Mouse (Mus musculus) midbrain, embryonic 13.5 days (tissue): Measurements from ENCODE around the gene Hspg2. TPM values are rescaled to one million over a fixed set of nuclear protein-coding genes. Genes with fewer than 3 reads are reported as not detected.

Experiments
- ATAC-seq: fragments of 200-750 bp; cut with Nextera tagmentation; 2 replicates; pipeline ENCODE4 v1.8.0; 2017; ENCODE audit warnings: mild to moderate bottlenecking, moderate TSS enrichment, moderate library complexity
- H3K27ac ChIP-seq: fragments of 300-500 bp; sonication (generic); 2 replicates; pipeline ENCODE4 v1.5.1; 2015; ENCODE audit warnings: inconsistent platforms, mild to moderate bottlenecking, moderate library complexity
- H3K27me3 ChIP-seq: fragments of 300-500 bp; sonication (generic); 2 replicates; pipeline ENCODE4 v1.6.1; 2015; ENCODE audit warnings: mild to moderate bottlenecking, inconsistent platforms
- H3K36me3 ChIP-seq: fragments of 300-500 bp; sonication (generic); 2 replicates; pipeline ENCODE4 v1.6.1; 2015; ENCODE audit warnings: mild to moderate bottlenecking, inconsistent platforms
- H3K4me1 ChIP-seq: fragments of 300-500 bp; sonication (generic); replicated peaks from 2 replicates; pipeline ENCODE4 v1.6.1; 2015; ENCODE audit warnings: inconsistent platforms
- H3K4me2 ChIP-seq: fragments of 300-500 bp; sonication (generic); replicated peaks from 2 replicates; pipeline ENCODE4 v1.6.1; 2015; ENCODE audit warnings: moderate library complexity, mild to moderate bottlenecking, inconsistent platforms
- H3K4me3 ChIP-seq: fragments of 300-500 bp; sonication (generic); replicated peaks from 2 replicates; pipeline ENCODE4 v1.5.1; 2015; ENCODE audit warnings: mild to moderate bottlenecking, inconsistent platforms
- H3K9ac ChIP-seq: fragments of 300-500 bp; sonication (generic); replicated peaks from 2 replicates; pipeline ENCODE4 v1.6.1; 2015; ENCODE audit warnings: mild to moderate bottlenecking, inconsistent platforms
- H3K9me3 ChIP-seq: fragments of 300-500 bp; sonication (generic); 2 replicates; pipeline ENCODE4 v1.6.1; 2016; ENCODE audit warnings: mild to moderate bottlenecking, inconsistent platforms
- WGBS: fragments of 180-500 bp; shearing (Covaris S2); methylation state at CpG from one replicate; pipeline ENCODE4 v1.1.7; 2015; 5-methylcytosine and 5-hydroxymethylcytosine counted together
- polyA plus RNA-seq: library from polyadenylated mRNA; unstranded; fragments of >200 nt; fragmentation: Nextera tagmentation; extraction: Ambion mirVana; gene quantifications from 2 replicates; pipeline ENCODE4 v1.2.1, GENCODE M21; 2015

Gene Hspg2
- polyA plus RNA-seq, 1 experiment from 2014 or later, result 5.0 TPM

GRCm38 (mm10) chr4:137517989-137518691 lies 49.6 kb downstream of the Hspg2 start:
- Histone ChIP-seq H3K4me2 (no peak overlapping the region), H3K27ac (no peak overlapping the region), H3K9me3 (no peaks in the 10 kb centered on the region), H3K4me3 (no peak overlapping the region), H3K4me1 (no peaks in the 10 kb centered on the region), H3K36me3 (0 out of 2 replicates have a peak, but pooled peaks cover 6% of the 10 kb centered on the region), H3K9ac (no peak overlapping the region), H3K27me3 (no peaks in the 10 kb centered on the region)
- ATAC-seq, result no peak
- WGBS, result 85% methylated on average over 36 of the region's 36 CpGs

GRCm38 (mm10) chr4:137518746-137519145 lies 50.2 kb downstream of the Hspg2 start:
- WGBS, result 86% methylated on average over 14 of the region's 14 CpGs
- no peaks in the 10 kb centered on the region for H3K4me1 ChIP-seq

GRCm38 (mm10) chr4:137520346-137520745 lies 51.8 kb downstream of the Hspg2 start:
- H3K4me1 ChIP-seq, result no peaks in the 10 kb centered on the region
- H3K4me3 ChIP-seq, result no peak overlapping the region
- no peak overlapping the region for H3K9ac ChIP-seq
- no peak for ATAC-seq
- H3K27me3 ChIP-seq, result no peaks in the 10 kb centered on the region
- H3K4me2 ChIP-seq, result no peak overlapping the region
- no peak overlapping the region for H3K27ac ChIP-seq
- H3K9me3 ChIP-seq, result no peaks in the 10 kb centered on the region
- H3K36me3 ChIP-seq, result 0 out of 2 replicates have a peak, but pooled peaks cover 6% of the 10 kb centered on the region
- 90% methylated on average over 5 of the region's 5 CpGs for WGBS

More at GRCm38 (mm10) chr4:137518746-137519145, 50.2 kb downstream of the Hspg2 start:
- Histone ChIP-seq H3K27ac (no peak overlapping the region), H3K9ac (no peak overlapping the region), H3K27me3 (no peaks in the 10 kb centered on the region), H3K36me3 (0 out of 2 replicates have a peak, but pooled peaks cover 6% of the 10 kb centered on the region), H3K4me2 (no peak overlapping the region), H3K9me3 (no peaks in the 10 kb centered on the region), H3K4me3 (no peak overlapping the region)
- ATAC-seq, result no peak

- Histone ChIP-seq H3K4me3 (no peak overlapping the region), H3K9me3 (no peaks in the 10 kb centered on the region), H3K27me3 (no peaks in the 10 kb centered on the region), H3K4me1 (no peaks in the 10 kb centered on the region), H3K27ac (no peak overlapping the region), H3K4me2 (no peak overlapping the region), H3K36me3 (0 out of 2 replicates have a peak, but pooled peaks cover 6% of the 10 kb centered on the region), H3K9ac (no peak overlapping the region)
- 87% methylated on average over 11 of the region's 11 CpGs for WGBS
- no peak for ATAC-seq
These were observed 53.4 kb downstream of the Hspg2 start for GRCm38 (mm10) chr4:137521966-137522365.

- Histone ChIP-seq H3K27ac (no peak overlapping the region), H3K27me3 (no peaks in the 10 kb centered on the region), H3K4me1 (no peaks in the 10 kb centered on the region), H3K9me3 (no peaks in the 10 kb centered on the region), H3K4me3 (no peak overlapping the region), H3K9ac (no peak overlapping the region), H3K4me2 (no peak overlapping the region), H3K36me3 (0 out of 2 replicates have a peak, but pooled peaks cover 6% of the 10 kb centered on the region)
- no peak for ATAC-seq
- 100% methylated on average over 1 of the region's 1 CpGs for WGBS
These were observed 56.9 kb downstream of the Hspg2 start for GRCm38 (mm10) chr4:137525426-137525825.

- Histone ChIP-seq H3K27me3 (no peaks in the 10 kb centered on the region), H3K36me3 (0 out of 2 replicates have a peak, but pooled peaks cover 5% of the 10 kb centered on the region), H3K4me3 (no peak overlapping the region), H3K4me1 (no peaks in the 10 kb centered on the region), H3K9ac (no peak overlapping the region), H3K27ac (no peak overlapping the region), H3K4me2 (no peak overlapping the region), H3K9me3 (no peaks in the 10 kb centered on the region)
- no peak for ATAC-seq
- 78% methylated on average over 4 of the region's 4 CpGs for WGBS
These were observed 58.8 kb downstream of the Hspg2 start for GRCm38 (mm10) chr4:137527368-137527767.

- Histone ChIP-seq H3K9me3 (no peaks in the 10 kb centered on the region), H3K27ac (no peak overlapping the region), H3K4me3 (no peak overlapping the region), H3K27me3 (no peaks in the 10 kb centered on the region), H3K4me2 (no peak overlapping the region), H3K36me3 (0 out of 2 replicates have a peak, but pooled peaks cover under 1% of the 10 kb centered on the region), H3K9ac (no peak overlapping the region), H3K4me1 (no peaks in the 10 kb centered on the region)
- ATAC-seq, result no peak
- WGBS, result 87% methylated on average over 6 of the region's 6 CpGs
These were observed 59.3 kb downstream of the Hspg2 start for GRCm38 (mm10) chr4:137527872-137528271.

- ATAC-seq, result no peak
- Histone ChIP-seq H3K27ac (no peak overlapping the region), H3K9ac (no peak overlapping the region), H3K4me2 (no peak overlapping the region), H3K4me1 (no peaks in the 10 kb centered on the region), H3K4me3 (no peak overlapping the region), H3K9me3 (no peaks in the 10 kb centered on the region), H3K27me3 (no peaks in the 10 kb centered on the region), H3K36me3 (0 out of 2 replicates have a peak, but pooled peaks cover 7% of the 10 kb centered on the region)
- 74% methylated on average over 14 of the region's 14 CpGs for whole genome bisulfite sequencing
These were observed 71.8 kb downstream of the Hspg2 start for GRCm38 (mm10) chr4:137540356-137540755.

GRCm38 (mm10) chr4:137542968-137543367 lies 74.4 kb downstream of the Hspg2 start:
- WGBS, result 93% methylated on average over 10 of the region's 10 CpGs
- no peak overlapping the region for H3K4me3 ChIP-seq
- H3K27me3 ChIP-seq, result no peaks in the 10 kb centered on the region
- no peaks in the 10 kb centered on the region for H3K9me3 ChIP-seq
- no peak overlapping the region for H3K9ac ChIP-seq
- 0 out of 2 replicates have a peak, but pooled peaks cover 7% of the 10 kb centered on the region for H3K36me3 ChIP-seq
- ATAC-seq, result no peak
- H3K27ac ChIP-seq, result no peak overlapping the region
- no peaks in the 10 kb centered on the region for H3K4me1 ChIP-seq
- H3K4me2 ChIP-seq, result no peak overlapping the region

- 95% methylated on average over 9 of the region's 9 CpGs for WGBS
- ATAC-seq, result no peak
- peaks cover 7% of the 10 kb centered on the region; the same call in 1 of the 2 replicates for H3K36me3 ChIP-seq
These were observed 77.0 kb downstream of the Hspg2 start for GRCm38 (mm10) chr4:137545568-137545967.

GRCm38 (mm10) chr4:137546003-137546525 lies 77.5 kb downstream of the Hspg2 start:
- ATAC-seq, result no peak
- WGBS, result 72% methylated on average over 5 of the region's 5 CpGs
- H3K4me3 ChIP-seq, result no peak overlapping the region

More at GRCm38 (mm10) chr4:137545568-137545967, 77.0 kb downstream of the Hspg2 start:
- Histone ChIP-seq H3K27me3 (no peaks in the 10 kb centered on the region), H3K4me1 (no peaks in the 10 kb centered on the region), H3K27ac (no peak overlapping the region), H3K4me3 (no peak overlapping the region), H3K9ac (no peak overlapping the region), H3K4me2 (no peak overlapping the region), H3K9me3 (no peaks in the 10 kb centered on the region)

GRCm38 (mm10) chr4:137553466-137553865 lies 84.9 kb downstream of the Hspg2 start:
- Histone ChIP-seq H3K9me3 (no peaks in the 10 kb centered on the region), H3K27ac (no peak overlapping the region), H3K36me3 (peaks cover 12% of the 10 kb centered on the region), H3K4me2 (no peak overlapping the region), H3K27me3 (no peaks in the 10 kb centered on the region), H3K4me1 (no peaks in the 10 kb centered on the region), H3K4me3 (no peak overlapping the region), H3K9ac (no peak overlapping the region)
- 96% methylated on average over 17 of the region's 17 CpGs for WGBS
- ATAC-seq, result no peak

More at GRCm38 (mm10) chr4:137546003-137546525, 77.5 kb downstream of the Hspg2 start:
- Histone ChIP-seq H3K9ac (no peak overlapping the region), H3K4me1 (no peaks in the 10 kb centered on the region), H3K9me3 (no peaks in the 10 kb centered on the region), H3K27me3 (no peaks in the 10 kb centered on the region), H3K4me2 (no peak overlapping the region), H3K36me3 (peaks cover 4% of the 10 kb centered on the region; the same call in 1 of the 2 replicates), H3K27ac (no peak overlapping the region)
